Mouse (Mus musculus) layer of hippocampus, adult 11-12 months (tissue): ENCODE measurements around the gene Spire2.
"Not testable (repeated sequence)": the region's sequence is repeated elsewhere in the genome, so short reads cannot be mapped to it uniquely, and the experiment has no call there.

ENCODE experiments used
- DNase-seq: peaks from one replicate; pipeline ENCODE4 v3.0.0; 2022; ENCODE audit warnings: low spot score

Spire2 gene

DNA sequence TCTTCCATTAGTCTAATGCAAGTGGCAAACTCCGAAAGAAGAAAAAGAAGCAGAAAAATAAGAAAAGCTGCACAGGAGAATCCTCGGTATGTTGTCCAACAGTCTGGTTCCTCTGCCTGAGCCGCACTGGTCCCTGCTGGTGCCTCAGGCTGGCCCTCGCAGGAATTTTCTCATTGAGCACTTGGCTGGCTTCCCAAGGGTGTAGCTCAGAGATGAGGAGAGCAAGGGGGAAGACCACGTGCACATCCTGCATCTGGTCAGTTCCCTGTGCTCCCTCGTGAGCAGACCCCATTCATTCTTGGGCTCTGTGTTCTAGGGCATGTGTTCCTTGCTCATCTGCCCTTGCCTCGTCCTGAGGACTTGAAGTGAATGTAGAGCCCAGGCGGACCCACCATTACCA lies 50.0 kb downstream of the Spire2 start:
- DNase-seq, result no peak

- DNase-seq, result no peak
These were observed 52.5 kb downstream of the Spire2 start for GRCm38 (mm10) chr8:123384883-123385540.

GRCm38 (mm10) chr8:123387041-123387440 lies 54.5 kb downstream of the Spire2 start:
- no peak for DNase-seq

DNA sequence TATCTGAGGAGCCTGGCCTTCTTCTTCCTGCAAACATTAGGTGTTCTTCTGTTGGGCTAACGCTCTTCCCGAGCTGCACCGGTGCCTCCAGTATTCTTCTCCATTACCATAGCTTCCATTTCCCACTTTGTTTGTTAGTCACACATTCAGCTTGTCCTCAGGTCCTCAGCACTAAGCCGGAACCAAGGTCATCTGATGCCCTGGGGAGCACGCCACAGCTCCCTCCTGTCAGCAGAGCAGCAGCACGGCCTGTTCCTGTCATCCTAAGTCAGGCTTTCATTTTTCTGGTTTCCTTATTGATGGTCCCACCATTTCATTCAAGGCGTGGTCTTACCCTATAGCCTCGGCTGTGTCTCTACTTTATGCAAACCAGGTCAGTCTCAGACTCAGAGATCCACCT lies 55.3 kb downstream of the Spire2 start:
- DNase-seq, result no peak

DNA sequence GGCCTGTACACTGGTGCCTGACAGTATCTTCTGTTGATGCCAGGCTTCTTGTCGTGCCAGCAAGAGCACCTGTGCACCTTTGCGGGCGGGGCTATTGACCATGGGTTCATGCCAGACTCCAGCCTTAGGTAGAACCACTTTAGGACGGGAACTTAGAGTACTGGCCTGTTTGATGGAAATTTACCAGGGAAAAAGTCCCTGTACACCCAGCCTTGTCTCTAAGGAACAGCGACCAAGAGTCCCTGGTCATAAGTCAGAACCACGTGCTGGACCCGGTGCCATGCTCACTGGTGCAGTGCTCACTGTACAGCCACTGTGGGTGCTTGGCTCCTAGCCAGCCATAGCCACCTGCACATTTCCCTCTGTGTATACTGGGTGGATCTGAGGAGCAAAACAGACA lies 56.5 kb downstream of the Spire2 start:
- DNase-seq, result no peak

- DNase-seq, result no peak
These were observed 65.8 kb downstream of the Spire2 start for GRCm38 (mm10) chr8:123398308-123398707.

DNA sequence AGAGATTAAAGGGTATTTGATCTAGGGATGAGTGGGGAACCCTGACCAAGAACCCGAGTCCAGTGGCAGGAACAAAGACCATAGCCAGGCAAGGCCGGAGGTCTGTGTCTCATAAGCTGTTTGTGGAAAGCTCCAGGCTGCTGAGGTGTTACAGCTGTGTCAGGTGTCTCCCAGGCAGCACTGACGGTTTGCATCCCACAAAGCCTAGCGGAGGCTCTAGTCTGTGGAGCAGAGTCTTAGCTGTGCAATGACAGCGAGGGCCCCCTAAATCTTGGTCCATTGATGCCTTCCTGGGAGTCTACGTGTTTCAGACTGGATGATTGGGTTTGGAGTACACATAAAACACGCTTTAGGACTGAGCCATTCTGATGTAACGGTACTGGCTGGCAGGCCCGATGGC lies 69.4 kb downstream of the Spire2 start:
- no peak for DNase-seq

DNA sequence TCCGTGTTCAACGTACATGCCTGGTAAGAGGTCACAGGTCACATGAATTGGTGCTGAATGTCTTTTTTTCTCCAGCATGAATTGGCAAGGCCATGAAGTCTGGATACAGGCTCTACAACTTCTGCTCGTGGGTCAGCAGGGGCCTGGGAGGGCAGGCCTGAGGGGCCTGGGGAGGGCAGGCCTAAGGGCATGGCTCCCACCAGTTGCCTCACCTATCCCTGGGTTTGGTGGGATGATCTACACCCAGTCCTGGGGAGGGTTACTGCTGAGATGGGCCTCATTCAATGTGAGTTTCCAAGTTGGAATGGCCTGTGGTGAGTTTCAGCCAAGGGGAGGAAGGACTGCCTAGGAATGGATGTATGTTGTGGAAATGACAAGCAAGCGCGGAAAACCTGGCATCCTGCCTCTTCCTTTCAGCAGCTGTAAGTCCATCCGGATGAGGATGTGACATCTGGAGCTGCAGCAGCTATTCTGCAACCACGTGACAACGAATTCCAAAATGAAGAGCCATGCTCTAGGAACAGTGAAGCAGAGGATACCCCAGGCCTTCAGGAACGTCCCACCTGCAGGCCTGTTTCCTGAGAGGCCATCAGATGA lies 70.3 kb downstream of the Spire2 start:
- no peak for DNase-seq

DNA sequence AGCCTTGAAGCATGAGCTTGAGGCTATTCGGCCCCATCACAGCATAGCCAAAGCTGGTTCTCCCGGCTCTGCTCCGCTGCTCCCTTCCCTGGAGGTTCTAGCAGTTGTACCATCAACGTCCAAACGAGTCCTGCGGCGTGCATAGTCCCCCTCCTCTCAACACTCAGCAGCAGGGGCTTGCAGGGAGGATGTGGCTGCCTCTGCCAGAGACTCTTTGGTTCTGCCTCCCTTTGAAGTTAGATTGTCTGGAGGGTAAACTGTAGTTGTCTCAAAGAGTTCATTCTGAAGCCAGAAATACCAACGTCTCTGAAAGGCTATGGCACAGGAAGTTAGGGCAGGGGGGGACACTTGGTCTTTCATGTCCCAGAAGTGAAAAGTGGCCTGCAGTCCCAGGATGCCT lies 72.0 kb downstream of the Spire2 start:
- DNase-seq, result no peak

DNA sequence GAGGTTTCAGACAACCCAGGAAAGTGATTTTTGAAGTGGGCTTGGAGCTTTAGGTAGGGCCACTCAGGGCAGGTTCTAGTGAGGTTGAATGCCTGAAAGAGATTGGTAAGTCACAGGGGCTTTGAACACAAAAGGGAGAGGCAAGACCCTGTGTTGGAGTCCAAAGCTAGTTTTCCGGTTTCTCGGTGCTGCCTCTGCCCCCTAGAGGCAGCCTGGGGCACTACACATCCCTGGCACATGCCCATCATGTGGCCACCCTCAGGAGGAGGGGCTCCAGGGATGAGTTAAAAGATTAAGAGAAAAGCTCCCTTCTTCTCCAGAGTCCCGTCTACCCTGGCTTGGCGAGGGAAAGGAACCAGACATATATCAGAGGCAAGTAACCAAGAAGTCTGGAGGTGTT lies 74.3 kb downstream of the Spire2 start, which contains the start of gene Mc1r:
Gene Mc1r (plus strand): TSS at position 322 of the 400 bp plus-strand sequence.
- DNase-seq, result peak; percentile 76

DNA sequence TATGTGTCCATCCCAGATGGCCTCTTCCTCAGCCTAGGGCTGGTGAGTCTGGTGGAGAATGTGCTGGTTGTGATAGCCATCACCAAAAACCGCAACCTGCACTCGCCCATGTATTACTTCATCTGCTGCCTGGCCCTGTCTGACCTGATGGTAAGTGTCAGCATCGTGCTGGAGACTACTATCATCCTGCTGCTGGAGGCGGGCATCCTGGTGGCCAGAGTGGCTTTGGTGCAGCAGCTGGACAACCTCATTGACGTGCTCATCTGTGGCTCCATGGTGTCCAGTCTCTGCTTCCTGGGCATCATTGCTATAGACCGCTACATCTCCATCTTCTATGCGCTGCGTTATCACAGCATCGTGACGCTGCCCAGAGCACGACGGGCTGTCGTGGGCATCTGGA lies 75.1 kb downstream of the Spire2 start:
- DNase-seq, result no peak

DNA sequence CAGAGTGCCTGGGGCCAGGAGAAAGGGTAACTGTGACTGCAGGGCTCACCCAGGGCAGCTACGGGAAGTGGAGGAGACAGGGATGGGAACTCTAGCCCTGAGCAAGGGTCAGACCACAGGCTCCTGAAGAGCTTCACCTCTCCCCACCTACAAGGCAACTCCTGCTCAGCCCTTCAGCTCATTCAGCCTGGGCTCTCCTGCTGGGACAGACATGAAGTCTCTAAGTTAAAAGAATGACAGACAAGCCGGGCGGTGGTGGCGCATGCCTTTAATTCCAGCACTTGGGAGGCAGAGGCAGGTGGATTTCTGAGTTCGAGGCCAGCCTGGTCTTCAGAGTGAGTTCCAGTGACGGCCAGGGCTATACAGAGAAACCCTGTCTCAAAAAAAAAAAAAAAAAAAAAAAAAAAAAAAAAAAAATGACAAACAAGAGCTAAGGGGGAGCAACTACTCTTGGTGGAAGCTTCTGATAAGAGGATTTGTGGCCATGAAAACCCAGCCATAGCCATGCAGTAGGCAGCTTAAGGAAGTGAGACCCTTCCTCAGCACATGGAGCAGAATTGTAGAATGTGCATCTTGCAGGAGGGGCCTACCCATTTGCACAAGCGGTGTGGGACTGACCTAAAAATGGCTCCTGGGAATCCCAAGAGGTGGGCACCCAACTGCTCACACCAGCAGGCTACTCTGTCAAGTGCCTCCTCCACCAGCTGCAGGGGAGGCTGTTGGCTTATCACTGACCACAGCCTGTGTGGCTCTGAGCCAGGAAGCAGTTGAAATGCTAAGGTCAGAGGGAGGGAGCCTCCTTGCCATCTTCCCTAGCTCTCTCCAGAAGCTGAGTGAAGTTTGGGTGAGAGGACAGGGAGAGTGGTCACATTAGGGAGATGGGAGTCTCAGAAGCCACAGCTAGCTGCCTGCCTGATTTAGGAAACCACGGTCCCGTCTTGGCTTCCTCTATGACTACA lies 76.4 kb downstream of the Spire2 start:
- DNase-seq, result no peak

DNA sequence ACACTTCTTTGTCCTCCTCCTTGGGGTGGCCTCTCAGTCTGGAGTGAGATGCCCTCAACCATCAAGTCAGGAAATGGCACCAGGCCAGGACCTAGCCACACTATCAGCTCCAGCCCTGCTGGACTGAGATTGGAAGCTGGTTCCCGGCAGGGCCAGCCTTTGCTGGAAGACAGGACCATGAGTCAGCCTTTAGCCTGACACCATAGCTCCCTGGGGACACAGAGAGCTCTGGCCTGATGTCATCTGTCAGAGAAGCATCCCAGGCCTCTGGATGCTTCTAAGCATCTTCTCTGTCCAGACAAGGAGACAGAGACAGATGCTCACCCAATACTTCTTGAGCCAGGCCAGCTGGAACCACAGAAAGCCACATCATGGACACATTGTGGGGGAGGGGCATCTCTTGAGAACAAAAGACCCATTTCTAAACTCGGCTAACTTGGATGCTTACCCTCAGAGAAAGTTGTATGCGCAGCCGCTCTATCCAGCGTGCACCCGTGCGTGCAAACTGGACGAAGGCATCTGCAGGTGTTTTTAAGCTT lies 77.6 kb downstream of the Spire2 start:
- peak; percentile 46 for DNase-seq

GRCm38 (mm10) chr8:123410788-123411187 lies 78.3 kb downstream of the Spire2 start:
- no peak for DNase-seq

DNA sequence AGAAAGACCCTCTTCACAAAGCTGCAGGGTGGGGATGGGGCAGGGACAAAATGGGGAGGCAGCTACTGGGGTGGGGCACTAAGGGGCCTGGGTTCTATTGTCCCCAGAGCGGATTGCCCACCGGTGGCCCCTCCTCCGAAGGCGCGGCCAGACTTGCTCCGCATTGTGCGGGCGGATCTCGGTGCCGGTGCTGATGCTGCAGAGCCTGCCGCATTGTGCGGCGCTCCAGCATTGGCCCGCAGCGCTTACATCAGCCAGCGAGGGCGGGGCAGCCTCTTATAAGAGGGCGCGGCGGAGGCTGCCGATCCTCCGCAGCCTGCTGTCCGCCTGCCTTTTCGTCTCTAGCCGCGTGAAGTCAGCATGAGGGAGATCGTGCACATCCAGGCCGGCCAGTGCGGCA lies 78.7 kb downstream of the Spire2 start, which contains the start of gene Tubb3:
Gene Tubb3 (plus strand): TSS at position 179 of the 400 bp plus-strand sequence.
- DNase-seq, result peak; percentile 89

- DNase-seq, result no peak
These were observed 79.3 kb downstream of the Spire2 start for GRCm38 (mm10) chr8:123411781-123412327.

GRCm38 (mm10) chr8:123412560-123413170 lies 80.2 kb downstream of the Spire2 start:
- peak; percentile 80 for DNase-seq

DNA sequence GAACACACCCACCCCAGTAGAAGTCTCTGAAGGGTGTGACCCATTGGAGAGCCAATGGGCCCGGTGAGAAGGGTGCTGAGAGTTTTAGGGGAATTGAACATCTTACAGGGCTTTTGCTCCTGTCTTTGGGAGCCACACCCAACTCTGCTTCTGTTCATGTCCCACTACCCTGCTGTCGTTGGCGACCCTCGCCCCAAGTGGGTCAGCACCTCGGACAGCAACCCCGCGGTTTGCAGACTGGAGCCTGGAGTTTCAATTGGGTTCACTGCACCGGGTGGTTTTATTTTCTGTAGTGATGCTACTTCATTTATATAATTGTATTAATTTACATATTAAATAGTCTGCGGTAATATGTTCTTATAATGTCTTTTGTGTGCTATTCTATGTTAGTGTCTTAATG lies 81.7 kb downstream of the Spire2 start:
- DNase-seq, result no peak

DNA sequence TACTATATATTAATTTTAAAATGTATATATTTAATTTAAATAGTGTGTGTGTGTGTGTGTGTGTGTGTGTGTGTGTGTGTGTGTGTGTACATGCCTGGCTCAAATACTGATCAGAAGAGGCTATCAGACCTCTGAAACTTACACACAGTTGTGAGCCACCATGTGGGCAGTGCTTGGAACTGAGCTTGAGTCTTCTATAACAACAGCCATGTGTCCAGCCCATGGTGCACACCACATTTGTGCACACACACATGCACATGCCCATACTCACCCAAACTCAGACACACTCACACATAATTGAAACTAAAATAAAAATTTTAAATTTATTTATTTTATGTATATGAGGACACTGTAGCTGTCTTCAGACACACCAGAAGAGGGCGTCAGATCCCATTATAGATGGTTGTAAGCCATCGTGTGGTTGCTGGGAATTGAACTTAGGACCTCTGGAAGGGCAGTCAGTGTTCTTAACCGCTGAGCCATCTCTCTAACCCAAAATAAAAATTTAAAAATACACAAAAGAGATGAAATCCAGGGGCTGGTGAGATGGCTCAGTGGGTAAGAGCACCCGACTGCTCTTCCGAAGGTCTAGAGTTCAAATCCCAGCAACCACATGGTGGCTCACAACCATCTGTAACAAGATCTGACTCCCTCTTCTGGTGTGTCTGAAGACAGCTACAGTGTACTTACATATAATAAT lies 82.6 kb downstream of the Spire2 start:
- DNase-seq, result not testable (repeated sequence)

- DNase-seq, result no peak
These were observed 83.7 kb downstream of the Spire2 start for GRCm38 (mm10) chr8:123415967-123416943.
